24 mouse cellular contexts compared by ENCODE assay signal in genomic region chr13:37101755-37102154, GRCm38 (mm10). TPM values are rescaled to one million over a fixed set of nuclear protein-coding genes. Genes with fewer than 3 reads are reported as not detected.
DNase-seq lines count a peak whose midpoint lies in the region; ATAC-seq and TF ChIP-seq lines count a peak whose summit lies in the region.
"Had no signal": no experiment of that assay in that cellular context is flagged by ENCODE, and none has a peak within 500 bp of the region (broad histone marks: within the 10 kb centered on the region; RNA-seq: fewer than 3 reads in every experiment).

No protein-coding gene starts in this region.

- H3K27me3 ChIP-seq in hindbrain, postnatal 0 days (ENCODE audit: insufficient read depth, low read length), result no peaks in the 10 kb centered on the region
- no peaks in the 10 kb centered on the region for H3K27me3 ChIP-seq in hindbrain, embryonic 14.5 days (ENCODE audit: control insufficient read depth, insufficient read depth, low read length)
- H3K27me3 ChIP-seq in lung, embryonic 16.5 days (ENCODE audit: control insufficient read depth, insufficient read depth, low read depth, low read length), result no peaks in the 10 kb centered on the region
- H3K27me3 ChIP-seq: CH12.LX; embryonic facial prominence, embryonic 12.5 days; forebrain, embryonic 13.5 days; forebrain, embryonic 15.5 days; Patski had no signal

- 62% methylated on average over 4 of the region's 4 CpGs for WGBS in hindbrain, postnatal 0 days
- 79% methylated on average over 4 of the region's 4 CpGs for WGBS in hindbrain, embryonic 14.5 days
- 75% methylated on average over 4 of the region's 4 CpGs for WGBS in lung, embryonic 16.5 days
- 80% methylated on average over 4 of the region's 4 CpGs for WGBS in lung, adult 2 months

- H3K4me3 ChIP-seq in hindbrain, postnatal 0 days (ENCODE audit: low read length), result no peak overlapping the region
- H3K4me3 ChIP-seq in hindbrain, embryonic 14.5 days (replicated peaks; ENCODE audit: low read length), result no peak overlapping the region
- H3K4me3 ChIP-seq in lung, embryonic 16.5 days (ENCODE audit: low read length), result no peak overlapping the region
- H3K4me3 ChIP-seq in lung, adult 2 months (replicated peaks; ENCODE audit: extremely low read depth, low read depth, low read length), result no peak overlapping the region
- H3K4me3 ChIP-seq: embryonic facial prominence, embryonic 10.5 days; embryonic facial prominence, embryonic 12.5 days; forebrain, embryonic 13.5 days; forebrain, embryonic 15.5 days had no signal

- no peaks in the 10 kb centered on the region for H3K9me3 ChIP-seq in hindbrain, postnatal 0 days (ENCODE audit: low read length)
- peaks cover 4% of the 10 kb centered on the region; the same call in 1 of the 2 replicates for H3K9me3 ChIP-seq in hindbrain, embryonic 14.5 days (ENCODE audit: control insufficient read depth, low read length)
- H3K9me3 ChIP-seq in lung, embryonic 16.5 days (ENCODE audit: control insufficient read depth, low read length), result no peaks in the 10 kb centered on the region
- H3K9me3 ChIP-seq: embryonic facial prominence, embryonic 12.5 days; forebrain, embryonic 13.5 days; forebrain, embryonic 15.5 days; G1E had no signal

- no peak for TF ChIP-seq POLR2A in lung, adult 2 months (IDR thresholded peaks at IDR 0.05; ENCODE audit: borderline replicate concordance, extremely low read depth, low read depth, low read length)

- no peak overlapping the region for H3K9ac ChIP-seq in hindbrain, postnatal 0 days (replicated peaks; ENCODE audit: low read length)
- H3K9ac ChIP-seq in hindbrain, embryonic 14.5 days, result no peak overlapping the region
- H3K9ac ChIP-seq in lung, embryonic 16.5 days (ENCODE audit: low read length), result no peak overlapping the region
- H3K9ac ChIP-seq: embryonic facial prominence, embryonic 12.5 days; forebrain, embryonic 13.5 days; forebrain, embryonic 15.5 days had no signal

- ATAC-seq in hindbrain, postnatal 0 days, result peak; percentile 64
- no peak for ATAC-seq in hindbrain, embryonic 14.5 days (ENCODE audit: low FRiP score)
- ATAC-seq in lung, embryonic 16.5 days (ENCODE audit: low read depth), result peak; percentile 47; the same call in 1 of the 2 replicates
- ATAC-seq: activated CD4-positive, CD25-positive, alpha-beta regulatory T cell, adult 4 months; CD4-positive, CD25-positive, alpha-beta regulatory T cell, adult 4 months; forebrain, embryonic 13.5 days; forebrain, embryonic 15.5 days; Patski had no signal

- peak; percentile 64 to 80 for DNase-seq in cerebellum, postnatal 10 days
- DNase-seq in cerebellum, postnatal 36 days, result no peak
- peak; percentile 67 for DNase-seq in hindbrain, postnatal 0 days (ENCODE audit: low spot score)
- no peak for DNase-seq in hindbrain, embryonic 14.5 days (ENCODE audit: low spot score)
- DNase-seq in lung, adult 2 months, result no peak
- DNase-seq in lung, postnatal 25 days (ENCODE audit: low spot score), result peak; percentile 2
- DNase-seq in lung, postnatal 14 days, result no peak
- DNase-seq: adrenal gland, adult 8-10 months; adrenal gland, postnatal 14 days; adrenal gland, postnatal 36 days; B cell, adult 2 months; cerebellum, adult 11-12 months; cerebellum, adult 2 months; cerebellum, adult 9-10 months had no signal

- H3K36me3 ChIP-seq in hindbrain, postnatal 0 days (ENCODE audit: insufficient read depth, low read length), result no peaks in the 10 kb centered on the region
- H3K36me3 ChIP-seq in hindbrain, embryonic 14.5 days (replicated peaks; ENCODE audit: control insufficient read depth, insufficient read depth), result no peaks in the 10 kb centered on the region
- H3K36me3 ChIP-seq in lung, embryonic 16.5 days (ENCODE audit: control insufficient read depth, insufficient read depth, low read length), result no peaks in the 10 kb centered on the region
- H3K36me3 ChIP-seq: embryonic facial prominence, embryonic 10.5 days; embryonic facial prominence, embryonic 12.5 days; forebrain, embryonic 15.5 days; G1E had no signal

- H3K4me2 ChIP-seq in hindbrain, postnatal 0 days (ENCODE audit: low read depth, low read length), result no peak overlapping the region
- H3K4me2 ChIP-seq in hindbrain, embryonic 14.5 days (replicated peaks), result no peak overlapping the region
- H3K4me2 ChIP-seq in lung, embryonic 16.5 days (ENCODE audit: low read depth, low read length), result no peak overlapping the region
- H3K4me2 ChIP-seq: embryonic facial prominence, embryonic 12.5 days; forebrain, embryonic 13.5 days; forebrain, embryonic 15.5 days had no signal

- no peak overlapping the region for H3K27ac ChIP-seq in hindbrain, postnatal 0 days
- H3K27ac ChIP-seq in hindbrain, embryonic 14.5 days, result no peak overlapping the region
- no peak overlapping the region for H3K27ac ChIP-seq in lung, embryonic 16.5 days (ENCODE audit: low read length)
- H3K27ac ChIP-seq: embryonic facial prominence, embryonic 10.5 days; embryonic facial prominence, embryonic 12.5 days; forebrain, embryonic 13.5 days; forebrain, embryonic 15.5 days had no signal

- peaks cover 6% of the 10 kb centered on the region; the same call in 1 of the 2 replicates for H3K4me1 ChIP-seq in hindbrain, postnatal 0 days (ENCODE audit: insufficient read depth, low read length)
- peaks cover 11% of the 10 kb centered on the region for H3K4me1 ChIP-seq in hindbrain, embryonic 14.5 days (replicated peaks; ENCODE audit: control insufficient read depth, insufficient read depth, low read length)
- no peaks in the 10 kb centered on the region for H3K4me1 ChIP-seq in lung, embryonic 16.5 days (replicated peaks; ENCODE audit: control insufficient read depth, insufficient read depth, low read length)
- H3K4me1 ChIP-seq in lung, adult 2 months (ENCODE audit: control insufficient read depth, insufficient read depth, low read length), result no peaks in the 10 kb centered on the region
- H3K4me1 ChIP-seq: embryonic facial prominence, embryonic 12.5 days had no signal

- peak; percentile 41 for TF ChIP-seq CTCF in hindbrain, postnatal 0 days (IDR thresholded peaks at IDR 0.05; ENCODE audit: low read depth)
- no peak for TF ChIP-seq CTCF in lung, adult 2 months (IDR thresholded peaks at IDR 0.05; ENCODE audit: insufficient read depth, low read length)

RNA-seq across cellular contexts. Expression of gene F13a1, which starts 51.7 kb away (rescaled TPM):
- total RNA-seq in hindbrain, postnatal 0 days (2014; rRNA removed), result 9.2 and 11.4 TPM in 2 replicates
- polyA plus RNA-seq in hindbrain, postnatal 0 days (2015; fragmentation: Nextera tagmentation; extraction: Ambion mirVana), result 9.9 and 12.9 TPM in 2 replicates
- polyA plus RNA-seq in hindbrain, embryonic 14.5 days (2014; fragmentation: Nextera tagmentation; extraction: Ambion mirVana), result 10.0 and 10.6 TPM in 2 replicates
- polyA plus RNA-seq in lung, embryonic 16.5 days (2015; fragmentation: Nextera tagmentation; extraction: Ambion mirVana), result 27.9 and 28.2 TPM in 2 replicates
- polyA plus RNA-seq in lung, adult 2 months (2012; rRNA removed), result 3.8 and 6.4 TPM in 2 replicates
- polyA plus RNA-seq: G1E, Patski had no signal

Comparison
In these comparisons a context has a peak if more than half of its experiments do, and no peak if none do; other contexts are left out.
1. DNase-seq: peak in cerebellum, postnatal 10 days (2 of 2), hindbrain, postnatal 0 days (single experiment) and lung, postnatal 25 days (single experiment); none in cerebellum, postnatal 36 days (0 of 2), hindbrain, embryonic 14.5 days (single experiment), lung, adult 2 months (single experiment) and lung, postnatal 14 days (single experiment).